Mouse (Mus musculus): Measurements from ENCODE around the gene 1190005I06Rik. TPM values are rescaled to one million over a fixed set of nuclear protein-coding genes. Genes with fewer than 3 reads are reported as not detected.

The 1190005I06Rik gene
- polyA plus RNA-seq, 1 experiment from 2014 or later, result 1.4 TPM

DNA sequence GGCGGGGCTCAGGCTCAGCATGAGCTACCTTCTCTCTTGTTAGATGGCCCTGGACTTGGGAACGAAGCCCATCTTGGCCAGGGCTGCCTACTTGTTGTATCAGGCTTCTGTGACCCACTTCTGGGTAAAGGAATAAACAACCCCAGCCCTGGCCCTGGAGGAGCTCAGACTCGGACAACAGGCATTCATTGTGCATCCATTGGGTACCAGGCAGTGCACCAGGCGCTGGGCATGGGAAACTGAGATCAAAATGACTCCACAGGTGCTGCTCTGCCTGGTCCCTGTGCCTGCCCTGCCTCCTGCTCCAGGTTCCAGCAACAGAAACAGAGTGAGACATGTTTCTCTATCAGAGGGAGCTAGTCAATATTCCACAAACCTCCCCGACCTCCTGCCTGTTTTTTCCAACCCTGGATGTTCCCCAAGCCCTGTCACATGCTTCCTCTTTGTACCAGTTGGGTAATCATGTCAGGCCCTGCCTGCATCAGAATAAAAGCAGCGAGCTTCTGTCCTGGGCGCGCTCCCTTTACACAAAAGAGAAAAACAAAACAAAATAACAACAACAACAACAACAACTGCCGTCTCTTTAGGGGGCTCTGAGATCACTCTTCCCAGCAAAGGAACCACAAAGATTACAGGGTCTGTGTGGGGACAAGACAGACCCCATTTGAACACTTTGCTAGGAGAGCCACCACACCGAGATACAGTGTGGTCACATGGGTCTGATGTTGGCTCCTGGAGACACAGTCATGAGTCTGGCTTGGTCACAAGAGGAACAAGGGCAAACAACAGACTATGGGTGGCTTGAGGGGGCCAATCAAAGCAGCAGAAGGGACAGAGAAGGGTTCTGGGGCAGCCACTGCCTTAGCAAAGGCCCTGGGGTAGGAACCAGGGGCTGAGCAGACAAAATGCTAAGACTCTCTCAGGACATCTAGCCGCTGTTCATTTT is 27.9 kb downstream of the 1190005I06Rik start:
- Histone ChIP-seq H3K27ac (ENCODE audit: low read length) (peak overlapping the region; percentile 65), H3K9me3 (replicated peaks; ENCODE audit: control insufficient read depth, low read length) (no peaks in the 10 kb centered on the region), H3K9ac (ENCODE audit: low read depth, low read length) (no peak overlapping the region), H3K4me2 (ENCODE audit: low read depth, low read length) (no peak overlapping the region), H3K36me3 (ENCODE audit: control insufficient read depth, insufficient read depth) (no peaks in the 10 kb centered on the region), H3K4me3 (ENCODE audit: low read depth, low read length) (no peak overlapping the region), H3K27me3 (ENCODE audit: control insufficient read depth, insufficient read depth, low read depth, low read length) (no peaks in the 10 kb centered on the region), H3K4me1 (ENCODE audit: control insufficient read depth, low read depth, low read length) (peaks cover 16% of the 10 kb centered on the region)
- peak; percentile 27 for ATAC-seq (ENCODE audit: low read depth)
- WGBS (ENCODE audit: insufficient replicate concordance), result 57% methylated on average over 11 of the region's 11 CpGs

DNA sequence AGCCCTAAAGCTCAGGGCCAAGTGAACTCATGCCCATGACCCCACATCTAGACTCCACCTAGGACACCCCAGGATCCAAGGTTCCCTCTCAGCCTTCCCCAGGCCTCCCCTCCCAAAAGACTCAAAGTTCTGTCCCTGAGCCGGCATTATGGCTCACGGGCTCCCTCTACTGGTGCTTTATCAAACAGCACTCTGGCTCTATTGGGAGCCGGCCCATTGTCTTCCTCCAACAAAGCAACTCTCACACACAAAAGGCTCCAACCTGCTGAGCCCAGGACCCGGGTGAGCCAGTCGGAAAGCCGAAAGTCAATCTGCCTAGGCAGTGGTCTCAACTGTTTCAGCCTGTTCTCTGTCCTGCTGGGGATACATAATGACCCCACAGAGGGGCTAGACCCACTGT is 29.3 kb downstream of the 1190005I06Rik start:
- Histone ChIP-seq H3K4me2 (ENCODE audit: low read depth, low read length) (no peak overlapping the region), H3K27ac (ENCODE audit: low read length) (no peak overlapping the region), H3K27me3 (ENCODE audit: control insufficient read depth, insufficient read depth, low read depth, low read length) (no peaks in the 10 kb centered on the region), H3K4me1 (ENCODE audit: control insufficient read depth, low read depth, low read length) (peaks cover 16% of the 10 kb centered on the region), H3K9me3 (replicated peaks; ENCODE audit: control insufficient read depth, low read length) (no peaks in the 10 kb centered on the region), H3K9ac (ENCODE audit: low read depth, low read length) (no peak overlapping the region), H3K4me3 (ENCODE audit: low read depth, low read length) (no peak overlapping the region), H3K36me3 (ENCODE audit: control insufficient read depth, insufficient read depth) (no peaks in the 10 kb centered on the region)
- under 1% methylated on average over 6 of the region's 6 CpGs for WGBS (ENCODE audit: insufficient replicate concordance)
- no peak for ATAC-seq (ENCODE audit: low read depth)

DNA sequence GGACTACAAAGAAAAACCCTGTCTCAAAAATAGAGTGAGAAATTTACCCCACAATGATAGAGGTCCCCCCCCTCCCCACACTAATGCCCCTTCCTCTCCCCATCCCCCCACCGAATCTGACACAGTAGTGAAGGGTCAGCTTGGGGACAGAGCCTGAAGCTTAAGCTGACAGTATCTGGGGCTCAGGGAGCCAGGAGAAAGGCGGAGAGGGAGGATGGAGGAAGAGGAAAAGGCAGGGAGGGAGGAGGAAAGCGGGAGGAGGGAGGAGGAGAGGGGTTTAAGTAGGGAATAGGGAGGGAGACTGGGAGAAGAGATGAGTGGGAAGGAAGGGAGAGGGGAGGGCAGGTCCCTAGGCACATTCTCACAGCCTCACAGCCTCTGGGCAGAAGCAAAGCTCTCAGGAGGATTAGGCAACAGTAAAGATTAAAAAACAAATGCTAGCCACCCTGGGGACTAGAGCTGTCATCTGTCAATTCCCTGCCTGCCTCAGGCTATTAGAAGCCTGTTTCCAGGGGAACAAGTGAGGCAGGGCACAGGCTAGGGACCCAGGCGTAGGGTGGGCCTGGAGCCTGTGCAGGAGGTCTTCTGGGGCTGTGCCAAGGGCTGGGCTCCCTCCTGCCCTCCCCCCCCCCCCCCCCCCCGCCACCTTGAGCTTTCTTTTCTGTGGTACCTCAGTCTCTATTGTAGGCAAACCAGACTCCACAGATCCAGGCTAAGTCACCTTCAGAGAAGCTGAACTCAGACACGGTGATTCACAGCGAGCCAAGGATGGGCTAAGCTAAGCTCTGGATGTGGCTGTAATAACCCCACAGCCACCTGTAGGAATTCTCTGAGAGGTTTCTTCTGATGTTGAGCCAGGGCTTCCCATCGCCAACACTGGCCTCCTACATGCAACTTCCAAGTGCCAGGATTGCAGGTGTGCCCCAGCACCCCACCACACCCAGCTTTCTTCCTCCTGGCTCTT is 30.5 kb downstream of the 1190005I06Rik start:
- no peaks in the 10 kb centered on the region for H3K36me3 ChIP-seq (ENCODE audit: control insufficient read depth, insufficient read depth)
- H3K9me3 ChIP-seq (replicated peaks; ENCODE audit: control insufficient read depth, low read length), result no peaks in the 10 kb centered on the region
- no peak for ATAC-seq (ENCODE audit: low read depth)
- no peak overlapping the region for H3K27ac ChIP-seq (ENCODE audit: low read length)
- WGBS (ENCODE audit: insufficient replicate concordance), result 50% methylated on average over 7 of the region's 8 CpGs
- no peaks in the 10 kb centered on the region for H3K27me3 ChIP-seq (ENCODE audit: control insufficient read depth, insufficient read depth, low read depth, low read length)
- no peak overlapping the region for H3K9ac ChIP-seq (ENCODE audit: low read depth, low read length)
- H3K4me1 ChIP-seq (ENCODE audit: control insufficient read depth, low read depth, low read length), result peaks cover 14% of the 10 kb centered on the region
- H3K4me2 ChIP-seq (ENCODE audit: low read depth, low read length), result no peak overlapping the region
- H3K4me3 ChIP-seq (ENCODE audit: low read depth, low read length), result no peak overlapping the region

DNA sequence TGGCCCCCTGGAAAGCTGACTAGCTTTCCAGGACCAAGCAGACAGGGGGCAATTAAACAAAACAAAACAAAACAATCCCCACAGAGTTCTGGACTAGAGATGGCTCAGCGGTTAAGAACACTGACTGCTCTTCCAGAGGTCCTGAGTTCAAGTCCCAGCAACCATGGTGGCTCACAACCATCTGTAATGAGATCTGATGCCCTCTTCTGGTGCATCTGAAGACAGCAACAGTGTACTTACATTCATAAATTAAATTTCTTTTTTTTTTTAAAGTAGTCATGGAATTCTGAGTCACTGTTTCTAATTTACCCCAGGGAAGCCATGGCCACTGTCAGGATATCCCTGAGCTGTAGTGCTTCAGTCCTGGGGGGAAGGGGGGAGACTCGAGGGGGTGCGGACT is 32.9 kb downstream of the 1190005I06Rik start:
- ATAC-seq (ENCODE audit: low read depth), result no peak
- no peak overlapping the region for H3K9ac ChIP-seq (ENCODE audit: low read depth, low read length)
- H3K36me3 ChIP-seq (ENCODE audit: control insufficient read depth, insufficient read depth), result no peaks in the 10 kb centered on the region
- no peaks in the 10 kb centered on the region for H3K9me3 ChIP-seq (replicated peaks; ENCODE audit: control insufficient read depth, low read length)
- no peak overlapping the region for H3K27ac ChIP-seq (ENCODE audit: low read length)
- H3K4me3 ChIP-seq (ENCODE audit: low read depth, low read length), result no peak overlapping the region
- H3K4me2 ChIP-seq (ENCODE audit: low read depth, low read length), result no peak overlapping the region
- H3K4me1 ChIP-seq (ENCODE audit: control insufficient read depth, low read depth, low read length), result peaks cover 7% of the 10 kb centered on the region
- H3K27me3 ChIP-seq (ENCODE audit: control insufficient read depth, insufficient read depth, low read depth, low read length), result no peaks in the 10 kb centered on the region
- 73% methylated on average over 3 of the region's 3 CpGs for WGBS (ENCODE audit: insufficient replicate concordance)

DNA sequence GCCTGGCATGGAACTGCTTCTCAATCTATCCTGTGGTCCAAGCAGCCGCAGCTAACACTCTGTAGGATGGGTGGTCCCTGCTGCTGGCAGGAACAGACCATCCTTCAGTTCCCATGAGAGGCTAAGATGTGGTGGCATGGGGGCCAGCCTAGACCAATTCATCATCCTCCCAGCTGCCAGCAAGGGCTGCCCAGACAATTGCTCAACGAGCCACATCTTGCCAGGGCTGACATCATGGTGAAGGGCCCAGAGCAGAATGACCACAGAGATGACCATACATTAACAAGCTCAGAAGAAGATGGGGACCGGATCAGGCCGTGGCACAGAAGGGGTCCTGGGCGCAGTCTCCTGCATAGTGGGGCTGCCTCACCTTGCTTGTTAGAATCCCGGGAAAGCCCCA is 36.6 kb downstream of the 1190005I06Rik start:
- 67% methylated on average over 6 of the region's 6 CpGs for WGBS (ENCODE audit: insufficient replicate concordance)
- Histone ChIP-seq H3K4me1 (ENCODE audit: control insufficient read depth, low read depth, low read length) (no peaks in the 10 kb centered on the region; the same call in 1 of the 2 replicates), H3K27me3 (ENCODE audit: control insufficient read depth, insufficient read depth, low read depth, low read length) (no peaks in the 10 kb centered on the region), H3K9me3 (replicated peaks; ENCODE audit: control insufficient read depth, low read length) (no peaks in the 10 kb centered on the region), H3K27ac (ENCODE audit: low read length) (no peak overlapping the region), H3K9ac (ENCODE audit: low read depth, low read length) (no peak overlapping the region), H3K4me2 (ENCODE audit: low read depth, low read length) (no peak overlapping the region), H3K4me3 (ENCODE audit: low read depth, low read length) (no peak overlapping the region), H3K36me3 (ENCODE audit: control insufficient read depth, insufficient read depth) (no peaks in the 10 kb centered on the region)
- ATAC-seq (ENCODE audit: low read depth), result no peak

DNA sequence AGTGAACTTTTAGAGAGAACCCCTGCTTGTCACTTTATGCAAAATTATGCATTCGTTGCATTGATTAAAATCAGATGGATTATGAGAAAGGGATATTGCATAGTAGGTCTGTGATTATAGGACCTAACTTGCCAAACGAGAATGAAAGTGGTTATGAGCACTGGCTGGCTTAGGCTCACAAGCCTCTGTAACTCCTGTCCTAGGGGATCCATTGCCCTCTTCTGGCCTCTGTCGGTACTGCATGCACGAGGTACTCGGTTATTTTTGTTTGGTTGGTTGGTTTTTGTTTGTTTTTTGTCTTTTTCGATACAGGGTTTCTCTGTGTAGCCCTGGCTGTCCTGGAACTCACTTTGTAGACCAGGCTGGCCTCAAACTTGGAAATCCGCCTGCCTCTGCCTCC is 39.5 kb downstream of the 1190005I06Rik start:
- Histone ChIP-seq H3K27ac (ENCODE audit: low read length) (no peak overlapping the region), H3K36me3 (ENCODE audit: control insufficient read depth, insufficient read depth) (no peaks in the 10 kb centered on the region), H3K9ac (ENCODE audit: low read depth, low read length) (no peak overlapping the region), H3K27me3 (ENCODE audit: control insufficient read depth, insufficient read depth, low read depth, low read length) (no peaks in the 10 kb centered on the region), H3K4me2 (ENCODE audit: low read depth, low read length) (0 out of 2 replicates have a peak overlapping the region, but pooled peaks have one; percentile 28), H3K4me1 (ENCODE audit: control insufficient read depth, low read depth, low read length) (no peaks in the 10 kb centered on the region; the same call in 1 of the 2 replicates), H3K9me3 (replicated peaks; ENCODE audit: control insufficient read depth, low read length) (no peaks in the 10 kb centered on the region), H3K4me3 (ENCODE audit: low read depth, low read length) (no peak overlapping the region)
- ATAC-seq (ENCODE audit: low read depth), result no peak
- WGBS (ENCODE audit: insufficient replicate concordance), result 9% methylated on average over 7 of the region's 7 CpGs

DNA sequence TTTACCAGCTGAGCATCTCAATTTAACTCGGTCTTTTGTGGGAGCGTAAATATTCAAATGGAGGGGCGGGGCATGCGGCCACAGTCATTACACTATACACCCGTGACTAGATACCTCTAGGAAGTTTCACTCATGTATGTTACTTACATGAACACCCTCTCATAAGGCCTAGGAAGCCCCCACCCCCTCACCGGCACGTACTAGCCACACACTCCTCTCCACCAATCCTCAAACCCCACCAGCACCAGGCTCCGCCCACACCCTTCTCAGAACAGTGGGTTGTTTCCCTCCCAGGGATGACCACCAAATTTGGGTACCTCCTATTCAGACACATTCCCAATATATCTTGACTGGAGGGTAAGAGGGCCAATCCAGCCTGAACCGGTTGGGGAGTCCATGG is 40.0 kb downstream of the 1190005I06Rik start:
- Histone ChIP-seq H3K9me3 (replicated peaks; ENCODE audit: control insufficient read depth, low read length) (no peaks in the 10 kb centered on the region), H3K4me3 (ENCODE audit: low read depth, low read length) (no peak overlapping the region), H3K9ac (ENCODE audit: low read depth, low read length) (no peak overlapping the region), H3K36me3 (ENCODE audit: control insufficient read depth, insufficient read depth) (no peaks in the 10 kb centered on the region), H3K4me2 (ENCODE audit: low read depth, low read length) (0 out of 2 replicates have a peak overlapping the region, but pooled peaks have one; percentile 28), H3K27me3 (ENCODE audit: control insufficient read depth, insufficient read depth, low read depth, low read length) (no peaks in the 10 kb centered on the region), H3K27ac (ENCODE audit: low read length) (no peak overlapping the region), H3K4me1 (ENCODE audit: control insufficient read depth, low read depth, low read length) (no peaks in the 10 kb centered on the region; the same call in 1 of the 2 replicates)
- WGBS (ENCODE audit: insufficient replicate concordance), result 66% methylated on average over 9 of the region's 9 CpGs
- no peak; the same call in 1 of the 2 replicates for ATAC-seq (ENCODE audit: low read depth)

DNA sequence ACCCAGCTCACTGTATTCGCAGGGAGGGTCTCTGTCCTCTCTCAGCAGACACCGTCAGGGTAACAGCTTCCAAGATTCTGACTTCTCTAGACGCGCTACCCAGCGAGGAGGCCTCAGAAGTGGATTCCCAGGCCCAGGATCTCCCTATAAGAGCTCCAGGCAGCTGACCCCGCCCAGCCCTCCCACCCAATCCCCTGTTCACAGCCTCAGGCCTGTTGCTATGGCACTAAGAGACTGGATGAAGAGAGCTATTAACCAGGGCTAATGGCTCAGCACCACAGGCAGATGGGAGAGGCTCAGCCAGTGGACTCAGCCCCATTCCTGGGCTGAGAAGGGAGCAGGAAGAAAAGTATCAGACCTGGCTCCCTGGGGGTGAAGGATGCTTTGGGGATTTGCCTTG is 44.8 kb downstream of the 1190005I06Rik start:
- no peak for ATAC-seq (ENCODE audit: low read depth)

More for the DNA sequence above, 44.8 kb downstream of the 1190005I06Rik start:
- Histone ChIP-seq H3K4me3 (ENCODE audit: low read depth, low read length) (no peak overlapping the region), H3K9me3 (replicated peaks; ENCODE audit: control insufficient read depth, low read length) (no peaks in the 10 kb centered on the region; the same call in 1 of the 2 replicates), H3K9ac (ENCODE audit: low read depth, low read length) (no peak overlapping the region), H3K36me3 (ENCODE audit: control insufficient read depth, insufficient read depth) (no peaks in the 10 kb centered on the region), H3K27me3 (ENCODE audit: control insufficient read depth, insufficient read depth, low read depth, low read length) (peaks cover 3% of the 10 kb centered on the region; the same call in 1 of the 2 replicates), H3K27ac (ENCODE audit: low read length) (no peak overlapping the region), H3K4me1 (ENCODE audit: control insufficient read depth, low read depth, low read length) (no peaks in the 10 kb centered on the region), H3K4me2 (ENCODE audit: low read depth, low read length) (no peak overlapping the region)
- 67% methylated on average over 6 of the region's 6 CpGs for WGBS (ENCODE audit: insufficient replicate concordance)
